Mouse (Mus musculus) thymus, postnatal 25 days (tissue): ENCODE data around the gene Pla2g5.
"Not testable (repeated sequence)": the region's sequence is repeated elsewhere in the genome, so short reads cannot be mapped to it uniquely, and the experiment has no call there.

ENCODE experiments used
- DNase-seq: peaks from one replicate; pipeline ENCODE4 v3.0.0; 2022

Pla2g5 gene

GRCm38 (mm10) chr4:138863344-138863998, at the start of gene Pla2g5:
TSS of gene Pla2g5 (minus strand) at chr4:138863482.
- DNase-seq = no peak

- no peak for DNase-seq
Observed at GRCm38 (mm10) chr4:138905624-138906337, 42.5 kb upstream of the Pla2g5 start.

- no peak for DNase-seq
Observed at GRCm38 (mm10) chr4:138899361-138899760, 36.1 kb upstream of the Pla2g5 start.

GRCm38 (mm10) chr4:138893789-138894188, 30.5 kb upstream of the Pla2g5 start:
- not testable (repeated sequence) for DNase-seq

GRCm38 (mm10) chr4:138892655-138893054, 29.4 kb upstream of the Pla2g5 start:
- no peak for DNase-seq

GRCm38 (mm10) chr4:138889635-138890034, 26.4 kb upstream of the Pla2g5 start:
- DNase-seq = no peak

GRCm38 (mm10) chr4:138889165-138889564, 25.9 kb upstream of the Pla2g5 start:
- DNase-seq = no peak

- peak; percentile 71 for DNase-seq
Observed at GRCm38 (mm10) chr4:138884261-138884660, 21.0 kb upstream of the Pla2g5 start.

GRCm38 (mm10) chr4:138882179-138882578, 18.9 kb upstream of the Pla2g5 start:
- DNase-seq = no peak

GRCm38 (mm10) chr4:138880811-138881584, 17.7 kb upstream of the Pla2g5 start:
- no peak for DNase-seq

- no peak for DNase-seq
Observed at GRCm38 (mm10) chr4:138879808-138880207, 16.5 kb upstream of the Pla2g5 start.

GRCm38 (mm10) chr4:138878783-138879182, 15.5 kb upstream of the Pla2g5 start:
- DNase-seq = no peak

- no peak for DNase-seq
Observed at GRCm38 (mm10) chr4:138877731-138878130, 14.4 kb upstream of the Pla2g5 start, which contains the start of gene Pla2g2e. TSS of gene Pla2g2e (plus strand) at chr4:138877942.

GRCm38 (mm10) chr4:138875986-138876385, 12.7 kb upstream of the Pla2g5 start:
- DNase-seq = no peak

GRCm38 (mm10) chr4:138875275-138875674, 12.0 kb upstream of the Pla2g5 start:
- not testable (repeated sequence) for DNase-seq

- DNase-seq = no peak
Observed at GRCm38 (mm10) chr4:138873864-138874263, 10.6 kb upstream of the Pla2g5 start, which contains the start of gene Gm13030. TSS of gene Gm13030 (minus strand) at chr4:138873964.

GRCm38 (mm10) chr4:138868666-138869065, 5.4 kb upstream of the Pla2g5 start:
- no peak for DNase-seq

GRCm38 (mm10) chr4:138866413-138866812, 3.1 kb upstream of the Pla2g5 start:
- peak; percentile 70 for DNase-seq

- DNase-seq = no peak
Observed at GRCm38 (mm10) chr4:138865991-138866390, 2.7 kb upstream of the Pla2g5 start.

- no peak for DNase-seq
Observed at GRCm38 (mm10) chr4:138865092-138865491, 1.8 kb upstream of the Pla2g5 start.

GRCm38 (mm10) chr4:138859728-138860127, 3.6 kb downstream of the Pla2g5 start:
- peak; percentile 48 for DNase-seq

- DNase-seq = no peak
Observed at GRCm38 (mm10) chr4:138859245-138859644, 4.0 kb downstream of the Pla2g5 start.

GRCm38 (mm10) chr4:138858446-138858845, 4.8 kb downstream of the Pla2g5 start:
- DNase-seq = no peak
